Mouse (Mus musculus) embryonic facial prominence, embryonic 14.5 days (tissue): ENCODE results near the gene Slc51a. TPM values are rescaled to one million over a fixed set of nuclear protein-coding genes. Genes with fewer than 3 reads are reported as not detected.
A peak's percentile ranks its signal among the peaks of the same experiment; 100 is the strongest.

Experiments
- ATAC-seq: fragments of 200-750 bp; cut with Nextera tagmentation; 2 replicates; pipeline ENCODE4 v1.8.0; 2017; ENCODE audit warnings: low read depth, moderate number of reproducible peaks, moderate TSS enrichment
- DNase-seq: peaks from one replicate; pipeline ENCODE4 v3.0.0-alpha.2; 2015; ENCODE audit warnings: low spot score
- H3K27ac ChIP-seq: fragments of 300-500 bp; sonication (generic); replicated peaks from 2 replicates; pipeline ENCODE4 v1.5.1; 2014; ENCODE audit warnings: low read depth, mild to moderate bottlenecking, low read length, moderate library complexity
- H3K27me3 ChIP-seq: fragments of 300-500 bp; sonication (generic); replicated peaks from 2 replicates; pipeline ENCODE4 v1.6.1; 2014; ENCODE audit warnings: low read length; ENCODE audit not compliant: control insufficient read depth, insufficient read depth
- H3K36me3 ChIP-seq: fragments of 300-500 bp; sonication (generic); 2 replicates; pipeline ENCODE4 v1.6.1; 2014; ENCODE audit warnings: low read length, mixed read lengths; ENCODE audit not compliant: control insufficient read depth, insufficient read depth
- H3K4me1 ChIP-seq: fragments of 300-500 bp; sonication (generic); 2 replicates; pipeline ENCODE4 v1.6.1; 2014; ENCODE audit warnings: antibody characterized with exemption, low read length; ENCODE audit not compliant: control insufficient read depth, insufficient read depth
- H3K4me2 ChIP-seq: fragments of 300-500 bp; sonication (generic); 2 replicates; pipeline ENCODE4 v1.6.1; 2014; ENCODE audit warnings: low read depth, mild to moderate bottlenecking, low read length, moderate library complexity, mixed read lengths
- H3K4me3 ChIP-seq: fragments of 300-500 bp; sonication (generic); 2 replicates; pipeline ENCODE4 v1.5.1; 2014; ENCODE audit warnings: low read depth, mild to moderate bottlenecking, low read length
- H3K9ac ChIP-seq: fragments of 300-500 bp; sonication (generic); 2 replicates; pipeline ENCODE4 v1.6.1; 2014; ENCODE audit warnings: low read depth, mild to moderate bottlenecking, low read length, moderate library complexity, mixed read lengths
- H3K9me3 ChIP-seq: fragments of 300-500 bp; sonication (generic); 2 replicates; pipeline ENCODE4 v1.6.1; 2016; ENCODE audit warnings: low read length; ENCODE audit not compliant: control insufficient read depth
- WGBS: fragments of 180-500 bp; shearing (Covaris S2); extraction: QIAGEN DNeasy Blood & Tissue Kit; methylation state at CpG from one replicate; pipeline ENCODE4 v1.1.7; 2014; 5-methylcytosine and 5-hydroxymethylcytosine counted together
- polyA plus RNA-seq: library from polyadenylated mRNA; unstranded; fragments of >200 nt; fragmentation: Nextera tagmentation; extraction: Ambion mirVana; gene quantifications from 2 replicates; pipeline ENCODE4 v1.2.1, GENCODE M21; 2014

Slc51a gene
- 0.29 TPM in 2 replicates for polyA plus RNA-seq

- H3K9me3 ChIP-seq: no peaks in the 10 kb centered on the region
- DNase-seq (no peak), ATAC-seq (no peak)
- WGBS: 43% methylated on average over 15 of the region's 15 CpGs
- no peak within 1 kb of the TSS for H3K4me3 ChIP-seq
- H3K9ac ChIP-seq: no peak within 1 kb of the TSS
- no peaks in the 10 kb centered on the region for H3K27me3 ChIP-seq
- no peaks in the 10 kb centered on the region for H3K4me1 ChIP-seq
- no peak within 1 kb of the TSS for H3K4me2 ChIP-seq
- no peak within 1 kb of the TSS for H3K27ac ChIP-seq
- no peaks in the 10 kb centered on the region for H3K36me3 ChIP-seq
Measured at GRCm38 (mm10) chr16:32487234-32488111, at the start of gene Slc51a. Gene Slc51a (minus strand): TSS chr16:32487879.

- ATAC-seq (no peak), DNase-seq (no peak)
- H3K9me3 ChIP-seq: 0 out of 2 replicates have a peak, but pooled peaks cover 4% of the 10 kb centered on the region
- H3K27ac ChIP-seq: no peak overlapping the region
- no peaks in the 10 kb centered on the region for H3K4me1 ChIP-seq
- H3K36me3 ChIP-seq: no peaks in the 10 kb centered on the region
- no peak overlapping the region for H3K4me3 ChIP-seq
- H3K9ac ChIP-seq: no peak overlapping the region
- WGBS: 32% methylated on average over 5 of the region's 5 CpGs
- no peaks in the 10 kb centered on the region for H3K27me3 ChIP-seq
- no peak overlapping the region for H3K4me2 ChIP-seq
Measured at GRCm38 (mm10) chr16:32535157-32535751, 47.6 kb upstream of the Slc51a start.

- H3K36me3 ChIP-seq: no peaks in the 10 kb centered on the region
- H3K27ac ChIP-seq: no peak overlapping the region
- WGBS: 53% methylated on average over 18 of the region's 18 CpGs
- ATAC-seq (no peak), DNase-seq (no peak)
- H3K9ac ChIP-seq: no peak overlapping the region
- H3K27me3 ChIP-seq: no peaks in the 10 kb centered on the region
- H3K4me2 ChIP-seq: no peak overlapping the region
- 0 out of 2 replicates have a peak, but pooled peaks cover 4% of the 10 kb centered on the region for H3K9me3 ChIP-seq
- H3K4me1 ChIP-seq: no peaks in the 10 kb centered on the region
- H3K4me3 ChIP-seq: no peak overlapping the region
Measured at GRCm38 (mm10) chr16:32532878-32533826, 45.5 kb upstream of the Slc51a start.

- WGBS: 55% methylated on average over 7 of the region's 7 CpGs
- no peaks in the 10 kb centered on the region for H3K36me3 ChIP-seq
- no peak for ATAC-seq
- no peaks in the 10 kb centered on the region for H3K27me3 ChIP-seq
- no peak for DNase-seq
- H3K4me3 ChIP-seq: no peak overlapping the region
- no peak overlapping the region for H3K9ac ChIP-seq
- H3K9me3 ChIP-seq: 0 out of 2 replicates have a peak, but pooled peaks cover 4% of the 10 kb centered on the region
- no peaks in the 10 kb centered on the region for H3K4me1 ChIP-seq
- no peak overlapping the region for H3K4me2 ChIP-seq
- H3K27ac ChIP-seq: no peak overlapping the region
Measured at GRCm38 (mm10) chr16:32526906-32527305, 39.2 kb upstream of the Slc51a start.

GRCm38 (mm10) chr16:32524244-32524615 is 36.6 kb upstream of the Slc51a start:
- H3K36me3 ChIP-seq: no peaks in the 10 kb centered on the region
- H3K9me3 ChIP-seq: no peaks in the 10 kb centered on the region
- no peaks in the 10 kb centered on the region for H3K27me3 ChIP-seq
- H3K27ac ChIP-seq: no peak overlapping the region; the same call in 1 of the 2 replicates
- no peak overlapping the region for H3K4me3 ChIP-seq
- H3K4me2 ChIP-seq: no peak overlapping the region
- H3K9ac ChIP-seq: no peak overlapping the region
- no peak for DNase-seq
- H3K4me1 ChIP-seq: no peaks in the 10 kb centered on the region; the same call in 1 of the 2 replicates
- 57% methylated on average over 5 of the region's 5 CpGs for WGBS
- peak; percentile 3; the same call in 1 of the 2 replicates for ATAC-seq

GRCm38 (mm10) chr16:32523462-32524243 is 36.0 kb upstream of the Slc51a start:
- Histone ChIP-seq H3K27ac (no peak overlapping the region), H3K9me3 (no peaks in the 10 kb centered on the region)

GRCm38 (mm10) chr16:32522578-32523194 is 35.0 kb upstream of the Slc51a start:
- peak; percentile 11 for DNase-seq
- WGBS: 68% methylated on average over 6 of the region's 6 CpGs
- Histone ChIP-seq H3K27me3 (no peaks in the 10 kb centered on the region), H3K36me3 (no peaks in the 10 kb centered on the region), H3K9me3 (no peaks in the 10 kb centered on the region), H3K4me2 (no peak overlapping the region), H3K4me1 (no peaks in the 10 kb centered on the region; the same call in 1 of the 2 replicates), H3K4me3 (no peak overlapping the region), H3K9ac (no peak overlapping the region), H3K27ac (no peak overlapping the region; the same call in 1 of the 2 replicates)
- no peak for ATAC-seq

More at GRCm38 (mm10) chr16:32523462-32524243, 36.0 kb upstream of the Slc51a start:
- no peak overlapping the region for H3K4me3 ChIP-seq
- ATAC-seq: peak; percentile 78
- H3K27me3 ChIP-seq: no peaks in the 10 kb centered on the region
- DNase-seq: peak; percentile 74
- no peak overlapping the region for H3K9ac ChIP-seq
- 66% methylated on average over 8 of the region's 8 CpGs for WGBS
- H3K36me3 ChIP-seq: no peaks in the 10 kb centered on the region
- H3K4me1 ChIP-seq: no peaks in the 10 kb centered on the region; the same call in 1 of the 2 replicates
- no peak overlapping the region for H3K4me2 ChIP-seq
